Mouse (Mus musculus) embryonic facial prominence, embryonic 14.5 days (tissue): ENCODE results near the gene Pdzd3. TPM values are rescaled to one million over a fixed set of nuclear protein-coding genes. Genes with fewer than 3 reads are reported as not detected.
A peak's percentile ranks its signal among the peaks of the same experiment; 100 is the strongest.

Source experiments
- ATAC-seq: fragments of 200-750 bp; cut with Nextera tagmentation; 2 replicates; pipeline ENCODE4 v1.8.0; 2017; ENCODE audit warnings: low read depth, moderate number of reproducible peaks, moderate TSS enrichment
- DNase-seq: peaks from one replicate; pipeline ENCODE4 v3.0.0-alpha.2; 2015; ENCODE audit warnings: low spot score
- H3K27ac ChIP-seq: fragments of 300-500 bp; sonication (generic); replicated peaks from 2 replicates; pipeline ENCODE4 v1.5.1; 2014; ENCODE audit warnings: low read depth, mild to moderate bottlenecking, low read length, moderate library complexity
- H3K27me3 ChIP-seq: fragments of 300-500 bp; sonication (generic); replicated peaks from 2 replicates; pipeline ENCODE4 v1.6.1; 2014; ENCODE audit warnings: low read length; ENCODE audit not compliant: control insufficient read depth, insufficient read depth
- H3K36me3 ChIP-seq: fragments of 300-500 bp; sonication (generic); 2 replicates; pipeline ENCODE4 v1.6.1; 2014; ENCODE audit warnings: low read length, mixed read lengths; ENCODE audit not compliant: control insufficient read depth, insufficient read depth
- H3K4me1 ChIP-seq: fragments of 300-500 bp; sonication (generic); 2 replicates; pipeline ENCODE4 v1.6.1; 2014; ENCODE audit warnings: antibody characterized with exemption, low read length; ENCODE audit not compliant: control insufficient read depth, insufficient read depth
- H3K4me2 ChIP-seq: fragments of 300-500 bp; sonication (generic); 2 replicates; pipeline ENCODE4 v1.6.1; 2014; ENCODE audit warnings: low read depth, mild to moderate bottlenecking, low read length, moderate library complexity, mixed read lengths
- H3K4me3 ChIP-seq: fragments of 300-500 bp; sonication (generic); 2 replicates; pipeline ENCODE4 v1.5.1; 2014; ENCODE audit warnings: low read depth, mild to moderate bottlenecking, low read length
- H3K9ac ChIP-seq: fragments of 300-500 bp; sonication (generic); 2 replicates; pipeline ENCODE4 v1.6.1; 2014; ENCODE audit warnings: low read depth, mild to moderate bottlenecking, low read length, moderate library complexity, mixed read lengths
- H3K9me3 ChIP-seq: fragments of 300-500 bp; sonication (generic); 2 replicates; pipeline ENCODE4 v1.6.1; 2016; ENCODE audit warnings: low read length; ENCODE audit not compliant: control insufficient read depth
- WGBS: fragments of 180-500 bp; shearing (Covaris S2); extraction: QIAGEN DNeasy Blood & Tissue Kit; methylation state at CpG from one replicate; pipeline ENCODE4 v1.1.7; 2014; 5-methylcytosine and 5-hydroxymethylcytosine counted together
- polyA plus RNA-seq: library from polyadenylated mRNA; unstranded; fragments of >200 nt; fragmentation: Nextera tagmentation; extraction: Ambion mirVana; gene quantifications from 2 replicates; pipeline ENCODE4 v1.2.1, GENCODE M21; 2014

Pdzd3 gene
- polyA plus RNA-seq, 1 experiment from 2014 or later: 0.15 TPM

DNA sequence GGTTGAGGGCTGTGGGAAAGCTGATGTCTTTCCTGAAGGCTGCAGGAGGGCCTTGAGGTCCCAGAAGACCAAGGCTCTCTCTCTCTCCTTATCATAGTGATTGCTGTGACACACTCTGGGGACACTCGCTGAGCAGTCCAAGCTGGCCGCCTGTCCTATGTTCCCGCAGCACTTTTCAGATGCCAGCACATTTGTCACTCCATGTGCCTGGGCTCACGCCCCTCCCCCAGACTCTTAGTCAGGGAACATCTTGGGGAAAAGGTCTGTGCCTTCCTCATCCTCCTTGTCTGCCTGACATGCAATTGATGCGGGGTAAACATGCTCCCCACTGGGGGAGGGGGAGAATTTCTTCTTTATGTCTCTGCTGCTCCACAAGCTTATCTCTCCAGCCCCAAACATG, 31.9 kb upstream of the Pdzd3 start:
- 68% methylated on average over 5 of the region's 5 CpGs for WGBS
- peaks cover 8% of the 10 kb centered on the region; the same call in 1 of the 2 replicates for H3K4me1 ChIP-seq
- H3K27me3 ChIP-seq: peaks cover 13% of the 10 kb centered on the region
- ATAC-seq: no peak
- H3K27ac ChIP-seq: no peak overlapping the region
- H3K9me3 ChIP-seq: no peaks in the 10 kb centered on the region
- H3K9ac ChIP-seq: no peak overlapping the region
- H3K4me2 ChIP-seq: no peak overlapping the region
- H3K4me3 ChIP-seq: no peak overlapping the region
- DNase-seq: no peak
- H3K36me3 ChIP-seq: 0 out of 2 replicates have a peak, but pooled peaks cover 5% of the 10 kb centered on the region

DNA sequence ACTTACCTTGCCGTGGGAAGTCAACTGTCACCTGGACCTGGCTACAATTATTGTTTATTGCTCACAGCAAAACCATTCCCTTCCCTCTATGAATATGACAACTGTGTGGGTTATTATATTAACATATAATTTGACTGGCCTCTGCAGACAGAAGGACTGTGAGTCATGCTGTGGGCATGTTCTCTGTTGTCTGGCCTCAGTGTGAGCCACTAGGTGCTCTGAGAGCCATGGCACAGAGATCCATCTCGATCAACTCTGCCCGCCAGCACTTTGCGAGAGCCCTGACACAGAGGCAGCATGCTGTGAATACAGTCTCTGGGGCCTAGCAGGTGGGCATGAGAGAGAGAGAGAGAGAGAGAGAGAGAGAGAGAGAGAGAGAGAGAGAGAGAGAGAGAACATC, 18.7 kb upstream of the Pdzd3 start:
- DNase-seq (no peak), ATAC-seq (no peak)
- Histone ChIP-seq H3K4me2 (no peak overlapping the region), H3K27me3 (no peaks in the 10 kb centered on the region), H3K4me3 (no peak overlapping the region), H3K9ac (no peak overlapping the region), H3K4me1 (peaks cover 8% of the 10 kb centered on the region), H3K9me3 (peaks cover 6% of the 10 kb centered on the region; the same call in 1 of the 2 replicates), H3K36me3 (no peaks in the 10 kb centered on the region), H3K27ac (no peak overlapping the region)
- 92% methylated on average over 4 of the region's 4 CpGs for WGBS

DNA sequence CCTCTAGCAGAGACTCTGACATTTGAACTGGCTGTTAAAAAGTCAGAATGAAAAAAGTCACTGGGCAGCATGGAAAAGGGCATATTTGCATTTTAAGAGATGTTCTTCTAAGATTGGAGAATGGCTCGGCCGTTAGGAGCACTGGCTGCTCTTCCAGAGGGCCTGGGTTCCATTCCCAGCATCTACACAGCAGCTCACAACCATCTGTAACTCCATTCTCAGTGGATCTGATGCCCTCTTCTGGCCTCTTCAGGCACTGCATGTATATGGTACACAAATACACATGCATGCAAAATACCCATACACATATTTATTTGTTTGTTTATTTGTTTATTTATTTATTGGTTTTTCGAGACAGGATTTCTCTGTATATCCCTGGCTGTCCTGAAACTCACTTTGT, 17.8 kb upstream of the Pdzd3 start:
- 77% methylated on average over 3 of the region's 3 CpGs for WGBS
- no peak overlapping the region for H3K4me2 ChIP-seq
- H3K27ac ChIP-seq: no peak overlapping the region
- DNase-seq (no peak), ATAC-seq (no peak)
- no peak overlapping the region for H3K9ac ChIP-seq
- no peaks in the 10 kb centered on the region for H3K27me3 ChIP-seq
- H3K4me3 ChIP-seq: no peak overlapping the region
- no peaks in the 10 kb centered on the region for H3K36me3 ChIP-seq
- peaks cover 6% of the 10 kb centered on the region; the same call in 1 of the 2 replicates for H3K9me3 ChIP-seq
- peaks cover 8% of the 10 kb centered on the region for H3K4me1 ChIP-seq

DNA sequence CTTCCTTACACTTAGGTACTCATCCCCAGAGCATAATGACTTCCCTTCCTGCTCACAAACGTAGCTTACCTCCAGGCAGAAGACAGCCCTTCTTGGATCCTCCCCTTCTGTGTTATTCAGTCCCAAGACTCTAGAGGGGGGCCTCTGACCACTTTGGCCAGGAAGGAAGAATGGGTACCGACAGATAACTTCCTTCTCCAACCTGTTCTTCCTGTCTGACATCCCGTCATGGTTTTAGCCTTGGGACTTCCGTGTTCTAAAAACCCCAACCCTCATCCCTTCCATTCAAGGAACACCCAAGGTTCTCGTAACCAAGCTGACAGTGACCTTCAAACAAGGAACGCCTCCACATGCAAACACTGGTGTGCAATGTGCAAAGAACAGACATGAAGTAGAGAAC, 17.2 kb upstream of the Pdzd3 start, which contains the start of gene Nlrx1:
TSS of gene Nlrx1 (minus strand) at position 168 of the 400 bp plus-strand sequence.
- H3K9me3 ChIP-seq: peaks cover 6% of the 10 kb centered on the region; the same call in 1 of the 2 replicates
- DNase-seq (peak; percentile 44), ATAC-seq (0 out of 2 replicates have a peak, but pooled peaks have one; percentile 13)
- no peaks in the 10 kb centered on the region for H3K27me3 ChIP-seq
- WGBS: 63% methylated on average over 6 of the region's 6 CpGs
- H3K4me3 ChIP-seq: peak within 1 kb of the TSS; percentile 48
- peak within 1 kb of the TSS; percentile 84 for H3K9ac ChIP-seq
- peaks cover 2% of the 10 kb centered on the region; the same call in 1 of the 2 replicates for H3K36me3 ChIP-seq
- peak within 1 kb of the TSS; percentile 78 for H3K4me2 ChIP-seq
- H3K4me1 ChIP-seq: peaks cover 8% of the 10 kb centered on the region
- peak within 1 kb of the TSS; percentile 84 for H3K27ac ChIP-seq

DNA sequence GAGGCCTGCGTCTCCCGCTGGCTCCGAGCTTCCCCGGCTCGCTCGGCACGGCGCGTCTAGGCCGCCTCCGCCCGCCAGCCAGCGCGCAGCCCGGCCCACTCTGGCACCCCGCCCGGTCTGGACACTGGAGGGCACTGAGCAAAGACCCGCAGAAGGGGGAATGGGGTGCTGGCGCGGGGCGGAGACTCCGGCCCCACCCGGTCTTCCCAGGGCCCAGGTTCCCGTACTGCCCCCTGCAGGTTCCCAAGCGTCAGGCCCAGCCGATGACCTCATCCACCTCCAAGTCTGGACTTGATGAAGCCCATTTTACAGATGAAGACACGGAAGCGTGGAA, 16.7 kb upstream of the Pdzd3 start:
- peak; percentile 92 for DNase-seq
- Histone ChIP-seq H3K9me3 (peaks cover 6% of the 10 kb centered on the region; the same call in 1 of the 2 replicates), H3K27me3 (no peaks in the 10 kb centered on the region), H3K4me3 (peak overlapping the region; percentile 48), H3K9ac (peak overlapping the region; percentile 84), H3K36me3 (peaks cover 5% of the 10 kb centered on the region; the same call in 1 of the 2 replicates), H3K4me2 (peak overlapping the region; percentile 78), H3K4me1 (peaks cover 8% of the 10 kb centered on the region), H3K27ac (peak overlapping the region; percentile 84)
- 8% methylated on average over 17 of the region's 28 CpGs for WGBS
- ATAC-seq: peak; percentile 91

DNA sequence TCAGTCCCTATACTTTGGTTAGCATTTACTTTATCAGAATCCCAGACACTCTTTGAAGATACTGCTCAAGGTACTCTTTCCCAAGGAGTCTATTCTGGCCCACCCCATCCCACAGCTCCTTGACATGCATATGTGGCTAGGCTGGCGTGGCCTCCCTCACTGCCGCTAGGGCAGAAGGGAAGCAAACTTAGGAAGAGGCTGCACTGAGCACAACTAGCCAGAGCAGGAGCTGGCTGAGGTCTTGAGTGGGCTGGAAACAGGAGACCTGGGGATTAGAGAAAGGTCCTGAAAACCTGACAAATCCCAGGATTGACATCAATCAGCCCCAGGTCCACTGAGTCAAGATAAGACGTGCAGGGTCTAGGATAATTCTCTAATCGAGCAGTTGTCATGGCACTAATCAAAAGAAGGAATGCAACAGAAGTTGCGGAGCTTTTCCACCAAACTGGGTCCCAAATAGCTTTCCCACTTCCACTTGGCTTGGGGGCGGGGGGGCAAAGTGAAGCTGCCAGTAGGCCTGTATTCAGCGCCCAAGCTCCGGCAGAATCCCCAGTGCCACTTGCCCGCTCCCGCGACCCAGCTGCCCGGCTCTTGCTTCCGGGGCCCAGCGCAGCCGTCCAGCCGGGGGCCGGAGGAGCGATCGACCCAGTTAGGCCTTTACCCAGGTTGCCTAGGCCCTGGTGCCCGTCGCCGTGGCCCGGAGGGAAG, 16.2 kb upstream of the Pdzd3 start:
- Histone ChIP-seq H3K9ac (peak overlapping the region; percentile 84), H3K27me3 (no peaks in the 10 kb centered on the region), H3K4me3 (peak overlapping the region; percentile 48), H3K4me2 (peak overlapping the region; percentile 78), H3K36me3 (peaks cover 5% of the 10 kb centered on the region; the same call in 1 of the 2 replicates), H3K27ac (peak overlapping the region; percentile 84), H3K4me1 (peaks cover 8% of the 10 kb centered on the region), H3K9me3 (peaks cover 6% of the 10 kb centered on the region; the same call in 1 of the 2 replicates)
- WGBS: 20% methylated on average over 11 of the region's 23 CpGs
- DNase-seq (peak; percentile 52), ATAC-seq (peak; percentile 31; the same call in 1 of the 2 replicates)

DNA sequence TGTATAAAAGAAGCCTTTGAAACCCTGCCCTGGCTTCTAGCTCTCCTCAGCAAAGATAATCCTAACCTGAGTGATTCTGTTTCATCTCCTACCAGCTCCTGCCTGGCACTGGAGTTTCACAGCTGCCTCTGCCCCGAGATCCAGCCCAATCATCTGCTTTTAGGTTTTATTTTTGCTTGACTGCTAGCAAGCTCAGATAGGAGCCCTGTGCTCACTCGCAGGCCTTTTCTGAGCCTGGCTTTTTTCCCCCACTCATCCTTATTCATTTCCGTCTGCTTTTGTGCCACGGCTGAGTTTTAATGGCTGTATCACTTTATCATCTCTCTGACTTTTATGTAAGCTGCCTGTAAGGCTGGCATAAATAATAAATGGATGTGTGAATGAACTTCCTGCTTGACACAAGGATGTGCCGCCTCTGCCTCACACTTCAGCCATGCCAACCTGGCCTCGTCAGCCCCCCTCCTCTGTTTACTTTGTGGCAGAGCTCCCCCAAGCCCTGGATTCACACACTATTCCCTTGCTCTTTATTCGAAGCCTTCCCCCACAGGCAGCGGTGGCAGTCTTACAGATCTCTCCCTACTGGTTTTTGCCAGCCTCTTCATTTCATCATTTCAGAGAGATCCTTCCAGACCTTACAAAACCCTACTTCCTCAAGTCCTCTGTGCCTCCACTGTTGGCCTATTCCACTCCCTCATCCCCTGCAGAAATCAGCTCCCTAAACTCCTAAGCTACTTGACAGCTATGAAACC, 15.4 kb upstream of the Pdzd3 start:
- ATAC-seq: no peak
- Histone ChIP-seq H3K4me3 (peak overlapping the region; percentile 48), H3K4me1 (peaks cover 8% of the 10 kb centered on the region), H3K27me3 (no peaks in the 10 kb centered on the region), H3K36me3 (peaks cover 5% of the 10 kb centered on the region; the same call in 1 of the 2 replicates), H3K4me2 (peak overlapping the region; percentile 78), H3K9ac (peak overlapping the region; percentile 84; the same call in 1 of the 2 replicates), H3K9me3 (peaks cover 6% of the 10 kb centered on the region; the same call in 1 of the 2 replicates), H3K27ac (no peak overlapping the region; the same call in 1 of the 2 replicates)
- DNase-seq: no peak
- whole genome bisulfite sequencing: 68% methylated on average over 8 of the region's 8 CpGs

DNA sequence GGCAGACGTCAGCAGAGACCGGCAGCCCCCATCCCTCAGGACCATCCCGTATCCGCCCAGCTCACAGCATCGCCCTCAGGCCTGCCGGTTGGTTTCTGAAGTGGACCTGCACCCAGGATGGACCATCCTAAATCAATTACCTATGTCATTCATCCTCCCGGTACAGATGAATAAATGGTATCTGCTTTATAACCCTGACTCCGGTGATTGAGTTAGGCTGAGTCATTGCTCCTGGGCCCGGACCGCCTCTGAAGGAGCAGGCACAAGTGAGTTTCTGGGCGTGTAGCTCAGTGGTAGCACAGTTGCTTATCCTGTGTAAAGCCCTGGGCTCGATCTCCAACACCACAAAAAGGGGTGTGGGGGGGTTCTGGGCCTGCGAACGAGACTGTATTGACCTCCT, 10.1 kb upstream of the Pdzd3 start:
- DNase-seq: no peak
- H3K27me3 ChIP-seq: no peaks in the 10 kb centered on the region
- H3K36me3 ChIP-seq: peaks cover 5% of the 10 kb centered on the region; the same call in 1 of the 2 replicates
- H3K4me1 ChIP-seq: no peaks in the 10 kb centered on the region
- no peak overlapping the region for H3K4me2 ChIP-seq
- ATAC-seq: no peak
- no peak overlapping the region for H3K9ac ChIP-seq
- H3K9me3 ChIP-seq: no peaks in the 10 kb centered on the region
- H3K27ac ChIP-seq: no peak overlapping the region
- 87% methylated on average over 14 of the region's 14 CpGs for WGBS
- no peak overlapping the region for H3K4me3 ChIP-seq
